Mouse (Mus musculus) right cerebral cortex, postnatal 4 days (tissue): ENCODE measurements around the gene Klra4.
"Not testable (repeated sequence)": the region's sequence is repeated elsewhere in the genome, so short reads cannot be mapped to it uniquely, and the experiment has no call there.

ENCODE experiments used
- DNase-seq: peaks from one replicate; pipeline ENCODE4 v3.0.0-alpha.2; 2022

The Klra4 gene

DNA sequence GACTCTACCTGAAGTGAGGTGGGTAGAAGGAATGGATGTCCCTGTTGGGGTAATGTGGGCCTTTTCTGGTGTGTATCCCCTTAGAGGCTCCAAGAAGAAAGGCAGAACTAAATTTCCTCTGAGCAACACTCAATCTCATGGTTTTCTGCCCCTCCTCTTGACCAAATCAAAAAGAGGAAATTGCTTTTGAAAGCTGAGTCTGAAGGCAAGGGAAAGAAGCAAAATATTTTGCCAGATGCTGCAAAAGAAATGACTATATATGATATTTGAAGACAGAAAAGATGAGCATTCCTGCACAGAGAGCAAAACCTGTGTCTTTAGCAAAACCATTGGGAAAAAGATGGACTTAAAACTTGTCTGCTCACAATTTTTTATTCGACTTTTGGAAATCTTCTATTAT lies at the start of gene Klra4:
TSS of gene Klra4 (minus strand) at position 101 of the 400 bp plus-strand sequence.
- not testable (repeated sequence) for DNase-seq

DNA sequence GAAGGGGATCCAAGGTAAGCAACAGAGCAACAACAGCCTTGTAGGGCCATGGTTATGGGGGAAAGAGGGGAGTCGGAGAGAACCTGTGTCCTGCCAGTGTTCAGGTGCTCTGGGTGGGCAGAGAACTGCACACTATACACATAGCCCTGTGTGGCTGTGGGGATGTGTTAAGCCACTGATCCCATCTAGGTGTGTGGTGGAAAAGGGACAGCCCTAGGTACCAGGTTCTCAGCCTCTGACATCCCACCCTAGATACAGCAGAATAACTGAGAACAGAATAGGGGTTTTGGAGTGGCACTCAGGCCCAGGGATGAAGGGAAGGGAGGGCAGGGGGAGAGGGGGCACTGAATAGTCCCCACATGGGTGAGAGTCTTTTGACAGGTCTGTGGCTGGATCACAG lies 43.4 kb upstream of the Klra4 start:
- DNase-seq: no peak

DNA sequence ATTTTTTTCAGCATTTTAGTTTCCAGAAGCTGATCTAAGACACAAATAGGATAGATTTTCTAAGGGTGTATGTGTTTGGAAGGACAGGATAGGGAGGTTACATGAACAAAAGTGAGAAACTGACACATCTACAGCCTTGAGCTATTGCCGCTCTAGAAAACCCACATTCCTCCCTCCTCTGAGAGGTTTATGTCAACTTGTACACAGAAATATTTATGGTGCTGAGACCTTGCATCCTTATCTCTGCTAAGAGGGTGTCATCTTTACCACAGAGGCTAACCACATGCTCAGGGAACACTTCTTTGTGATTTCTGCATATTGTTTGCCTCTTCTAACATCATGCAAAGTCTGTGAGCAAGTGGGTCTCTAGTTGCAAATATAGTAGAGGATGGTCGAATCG lies 35.7 kb upstream of the Klra4 start:
- not testable (repeated sequence) for DNase-seq

DNA sequence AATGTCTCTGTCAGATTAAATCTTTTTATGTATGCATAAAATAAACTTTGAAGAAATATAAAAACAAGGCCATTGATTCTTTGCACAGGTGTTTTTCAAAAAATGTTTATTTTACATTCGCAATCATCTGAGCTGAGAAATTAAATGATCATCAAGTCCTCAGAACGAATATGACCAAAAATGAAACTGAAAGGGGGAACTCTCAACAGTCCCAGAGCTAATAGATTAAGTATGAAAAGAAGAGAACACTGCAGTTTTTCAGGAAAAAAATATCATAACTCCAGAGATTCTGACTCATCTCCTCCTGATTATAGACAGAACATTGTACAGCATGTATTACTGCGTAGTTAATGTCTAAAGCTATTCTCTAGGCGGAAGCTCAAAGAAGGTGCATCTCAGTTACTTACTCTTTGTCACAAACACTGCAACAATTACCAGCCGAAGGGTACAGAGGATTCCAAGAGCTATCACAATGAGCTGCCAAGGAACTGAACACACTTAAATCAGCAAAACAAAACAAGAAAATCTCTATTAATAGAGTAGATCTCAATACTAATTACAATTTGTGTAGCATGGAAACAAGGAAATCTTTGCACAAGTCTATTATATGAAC lies 25.4 kb upstream of the Klra4 start:
- no peak for DNase-seq

DNA sequence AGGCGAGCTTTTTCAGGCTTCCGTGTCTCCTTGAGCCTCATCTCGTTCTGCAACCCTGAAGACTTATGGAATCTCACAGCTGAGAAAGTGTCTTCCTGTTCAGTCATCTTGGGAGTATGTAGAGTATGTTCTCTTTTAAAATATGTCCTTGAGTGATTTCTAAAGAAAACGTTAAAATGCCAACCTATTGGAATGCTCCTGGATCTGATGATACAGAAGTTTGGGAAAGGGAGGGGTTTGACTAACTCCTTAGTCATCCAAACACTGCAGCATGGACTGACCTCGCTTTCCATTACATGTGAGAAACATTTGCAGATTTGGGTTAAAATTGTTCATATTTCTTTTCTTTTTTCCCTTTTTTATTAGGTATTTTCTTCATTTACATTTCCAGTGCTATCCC lies 1.9 kb downstream of the Klra4 start:
- DNase-seq: no peak

DNA sequence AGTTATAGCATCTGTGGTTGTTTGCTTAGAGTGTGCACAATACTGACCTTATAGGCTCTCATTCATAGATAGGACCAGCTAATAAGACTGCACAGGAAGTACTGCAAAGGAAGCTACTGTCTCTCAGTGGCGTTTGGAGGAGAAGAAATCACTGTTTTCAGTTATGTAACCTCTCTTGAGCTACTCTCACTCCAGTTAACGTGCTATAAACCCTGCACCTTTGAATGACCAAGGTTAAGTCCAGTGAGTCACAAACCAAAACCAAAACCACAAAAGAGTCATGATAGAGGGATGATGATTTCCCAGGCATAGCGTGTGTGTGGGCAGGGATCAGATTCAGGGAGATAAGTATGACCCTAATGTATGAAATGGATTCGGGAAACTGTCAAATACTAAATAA lies 31.9 kb downstream of the Klra4 start:
- not testable (repeated sequence) for DNase-seq

DNA sequence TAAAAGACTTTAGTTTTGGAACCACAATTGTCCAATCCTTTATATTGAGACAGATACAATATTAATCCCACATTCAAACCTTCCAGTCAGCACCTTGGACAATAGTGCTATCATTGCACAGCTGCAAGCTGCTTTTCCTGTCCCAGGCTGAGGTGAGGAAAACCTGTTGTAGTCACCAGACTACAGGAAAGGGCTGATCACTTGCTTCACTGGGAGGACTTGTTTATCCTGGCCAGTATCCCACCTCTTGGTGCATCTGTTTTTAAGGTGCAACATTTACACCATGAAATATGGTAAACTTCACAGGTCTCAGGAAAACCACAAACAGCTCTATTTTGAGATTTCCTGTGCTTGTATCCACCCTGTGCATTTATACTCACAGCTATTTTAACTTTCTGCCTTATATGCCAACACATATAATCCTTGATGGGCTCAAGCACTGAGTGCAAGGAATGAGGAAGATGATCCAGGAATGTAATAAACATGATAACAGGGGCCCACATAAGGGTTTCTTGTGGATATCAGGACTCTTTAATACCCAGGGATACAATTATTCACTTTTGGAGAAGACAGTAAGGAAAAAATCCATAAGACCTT lies 35.5 kb downstream of the Klra4 start:
- not testable (repeated sequence) for DNase-seq

DNA sequence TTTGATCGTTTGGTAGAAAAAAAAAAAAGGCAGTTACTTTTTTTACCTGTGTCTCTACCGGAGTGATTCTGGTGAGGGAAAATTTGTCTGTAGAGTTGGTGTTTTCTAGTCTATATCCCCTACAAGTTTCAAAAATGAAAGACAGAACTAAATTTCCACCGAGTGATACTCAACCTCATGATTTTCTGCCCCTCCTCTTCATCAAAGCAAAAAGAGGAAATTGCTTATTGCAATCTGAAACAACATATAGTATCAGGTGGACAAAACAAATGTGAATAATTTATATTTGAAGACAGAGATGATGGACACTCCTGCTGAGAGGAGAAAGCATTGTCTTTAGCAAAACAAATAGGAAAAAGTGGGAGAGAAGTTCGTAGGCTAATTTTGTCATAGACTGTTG lies 40.2 kb downstream of the Klra4 start, which contains the start of gene Klra6:
TSS of gene Klra6 (minus strand) at position 101 of the 400 bp plus-strand sequence.
- DNase-seq: no peak
